Mouse (Mus musculus): Measurements from ENCODE around the gene Pgr. TPM values are rescaled to one million over a fixed set of nuclear protein-coding genes. Genes with fewer than 3 reads are reported as not detected.

Gene Pgr
- polyA plus RNA-seq, 1 experiment: 6.0 TPM

DNA sequence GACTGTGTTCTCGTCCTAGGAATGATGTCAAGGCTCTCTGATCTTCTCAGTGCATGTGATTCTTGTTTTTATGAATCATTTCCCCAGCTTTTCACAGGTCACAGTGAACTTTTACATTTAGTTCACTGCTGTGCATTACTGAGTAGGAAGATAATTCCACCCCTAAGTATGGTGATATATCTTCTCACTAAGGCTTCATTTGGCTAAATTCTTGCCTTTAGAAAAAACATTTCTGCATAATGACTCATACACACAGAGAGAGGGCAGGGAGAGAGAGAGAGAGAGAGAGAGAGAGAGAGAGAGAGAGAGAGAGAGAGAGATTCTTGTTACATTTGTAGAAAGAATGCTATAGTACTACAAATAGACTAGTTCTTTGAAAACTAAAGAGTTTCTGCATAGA lies 38.1 kb downstream of the Pgr start:
- no peak overlapping the region for H3K4me3 ChIP-seq (ENCODE audit: insufficient read depth, low read length)
- H3K4me1 ChIP-seq (ENCODE audit: control insufficient read depth, insufficient read depth, low read length): no peaks in the 10 kb centered on the region
- TF ChIP-seq CTCF (IDR thresholded peaks at IDR 0.05; ENCODE audit: extremely low read depth, insufficient read depth, low read length) (no peak), POLR2A (IDR thresholded peaks at IDR 0.05; ENCODE audit: extremely low read depth, insufficient read depth, low read length) (no peak)
- no peak overlapping the region for H3K27ac ChIP-seq (ENCODE audit: insufficient read depth, low read length)

DNA sequence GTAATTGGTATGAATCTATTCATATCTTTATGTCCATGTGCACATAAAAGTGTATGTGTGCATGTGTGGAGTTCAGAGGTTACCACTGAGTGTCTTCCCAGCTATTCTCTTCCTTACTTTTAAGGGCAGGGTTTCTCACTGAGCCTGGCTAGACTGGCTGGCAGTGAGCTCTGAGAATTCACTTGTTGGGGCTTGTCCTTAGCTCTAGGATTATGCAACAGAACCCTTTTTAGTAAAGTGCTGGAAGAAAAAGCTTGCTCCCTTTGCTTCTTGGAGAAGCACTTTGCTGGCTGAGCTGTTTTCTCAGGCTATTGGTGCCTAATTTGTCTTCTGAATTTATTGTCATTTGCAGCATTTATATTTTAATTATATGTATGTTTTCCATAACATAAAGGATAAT lies 53.7 kb downstream of the Pgr start:
- TF ChIP-seq CTCF (IDR thresholded peaks at IDR 0.05; ENCODE audit: extremely low read depth, insufficient read depth, low read length): no peak
- no peak for TF ChIP-seq POLR2A (IDR thresholded peaks at IDR 0.05; ENCODE audit: extremely low read depth, insufficient read depth, low read length)
- no peak overlapping the region for H3K4me3 ChIP-seq (ENCODE audit: insufficient read depth, low read length)
- no peak overlapping the region for H3K27ac ChIP-seq (ENCODE audit: insufficient read depth, low read length)
- H3K4me1 ChIP-seq (ENCODE audit: control insufficient read depth, insufficient read depth, low read length): no peaks in the 10 kb centered on the region

DNA sequence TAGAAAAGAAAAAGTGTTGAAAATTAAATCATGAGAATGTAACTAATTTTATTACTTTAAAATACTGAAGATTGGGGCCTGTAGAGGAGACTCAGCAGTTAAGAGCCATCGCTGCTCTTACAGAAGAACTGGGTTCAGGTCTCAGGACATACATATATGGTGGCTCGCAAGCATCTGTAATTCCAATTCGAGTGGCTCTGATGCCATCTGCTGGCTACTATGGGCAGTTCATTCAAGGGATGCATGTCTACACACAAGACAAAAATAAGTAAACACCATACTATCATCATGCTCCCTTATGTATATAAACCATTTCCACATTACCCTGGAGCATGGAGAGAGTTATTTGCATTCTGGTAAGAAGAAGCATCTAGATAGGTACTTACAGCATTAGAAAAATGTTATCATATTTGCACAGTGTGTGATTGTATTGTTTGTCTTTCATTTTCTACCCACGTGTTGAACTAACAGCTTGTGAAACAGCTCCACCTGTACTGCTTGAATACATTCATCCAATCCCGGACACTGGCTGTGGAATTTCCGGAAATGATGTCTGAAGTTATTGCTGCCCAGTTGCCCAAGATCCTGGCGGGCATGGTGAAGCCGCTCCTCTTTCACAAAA lies 65.0 kb downstream of the Pgr start:
- TF ChIP-seq POLR2A (IDR thresholded peaks at IDR 0.05; ENCODE audit: extremely low read depth, insufficient read depth, low read length) (no peak), CTCF (IDR thresholded peaks at IDR 0.05; ENCODE audit: extremely low read depth, insufficient read depth, low read length) (peak; percentile 61)
- H3K27ac ChIP-seq (ENCODE audit: insufficient read depth, low read length): no peak overlapping the region
- H3K4me1 ChIP-seq (ENCODE audit: control insufficient read depth, insufficient read depth, low read length): no peaks in the 10 kb centered on the region
- no peak overlapping the region for H3K4me3 ChIP-seq (ENCODE audit: insufficient read depth, low read length)

DNA sequence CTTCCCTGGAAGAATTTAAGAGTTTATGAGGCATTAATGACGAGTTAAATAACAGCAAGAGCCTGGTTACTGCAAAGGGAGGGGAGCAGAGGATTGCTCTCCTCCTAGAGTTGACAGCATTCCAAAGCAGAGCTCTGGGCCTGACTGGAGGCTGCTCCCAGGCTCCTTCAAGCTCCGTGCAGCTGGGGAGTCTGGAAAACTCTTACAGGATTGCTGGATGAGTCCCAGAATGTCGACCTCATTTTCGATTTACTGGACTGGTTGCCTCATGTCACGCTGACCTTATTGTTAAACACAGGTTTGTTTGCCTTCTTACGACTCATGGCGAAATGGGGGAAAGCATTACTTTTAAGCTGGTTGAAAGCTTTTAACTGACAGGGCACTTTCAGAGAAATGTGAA lies 70.6 kb downstream of the Pgr start:
- Histone ChIP-seq H3K27ac (ENCODE audit: insufficient read depth, low read length) (no peak overlapping the region), H3K4me3 (ENCODE audit: insufficient read depth, low read length) (no peak overlapping the region), H3K4me1 (ENCODE audit: control insufficient read depth, insufficient read depth, low read length) (no peaks in the 10 kb centered on the region)
- TF ChIP-seq CTCF (IDR thresholded peaks at IDR 0.05; ENCODE audit: extremely low read depth, insufficient read depth, low read length) (no peak), POLR2A (IDR thresholded peaks at IDR 0.05; ENCODE audit: extremely low read depth, insufficient read depth, low read length) (no peak)

DNA sequence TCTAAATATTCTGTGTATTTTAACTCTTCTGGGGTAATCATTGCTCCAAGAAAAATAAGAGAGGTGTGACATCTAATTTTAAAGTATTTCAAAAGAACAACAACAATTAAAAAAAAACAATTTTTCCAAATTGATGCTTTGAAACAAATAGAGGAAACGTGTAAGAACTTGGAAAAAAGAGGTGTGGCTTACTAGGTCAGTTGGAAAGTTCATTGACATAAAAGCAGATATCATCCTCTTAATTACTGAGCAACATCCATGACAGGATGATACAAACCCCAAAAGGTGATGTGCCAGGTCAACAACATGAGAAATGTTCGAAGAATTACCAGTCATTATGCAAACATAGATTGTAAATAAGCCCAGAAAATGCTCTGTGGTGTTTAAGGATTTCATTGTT lies 71.9 kb downstream of the Pgr start, which contains the start of gene Gm16485:
Gene Gm16485 (plus strand): TSS at position 301 of the 400 bp plus-strand sequence.
- Histone ChIP-seq H3K4me3 (ENCODE audit: insufficient read depth, low read length) (no peak within 1 kb of the TSS), H3K27ac (ENCODE audit: insufficient read depth, low read length) (no peak within 1 kb of the TSS), H3K4me1 (ENCODE audit: control insufficient read depth, insufficient read depth, low read length) (no peaks in the 10 kb centered on the region)
- TF ChIP-seq POLR2A (IDR thresholded peaks at IDR 0.05; ENCODE audit: extremely low read depth, insufficient read depth, low read length): no peak
- no peak for TF ChIP-seq CTCF (IDR thresholded peaks at IDR 0.05; ENCODE audit: extremely low read depth, insufficient read depth, low read length)

- H3K4me3 ChIP-seq (ENCODE audit: insufficient read depth, low read length): no peak overlapping the region
- H3K4me1 ChIP-seq (ENCODE audit: control insufficient read depth, insufficient read depth, low read length): no peaks in the 10 kb centered on the region; the same call in 1 of the 2 replicates
- H3K27ac ChIP-seq (ENCODE audit: insufficient read depth, low read length): no peak overlapping the region
- TF ChIP-seq CTCF (IDR thresholded peaks at IDR 0.05; ENCODE audit: extremely low read depth, insufficient read depth, low read length) (no peak), POLR2A (IDR thresholded peaks at IDR 0.05; ENCODE audit: extremely low read depth, insufficient read depth, low read length) (no peak)
These were observed 78.1 kb downstream of the Pgr start for GRCm38 (mm10) chr9:8977775-8978174.

DNA sequence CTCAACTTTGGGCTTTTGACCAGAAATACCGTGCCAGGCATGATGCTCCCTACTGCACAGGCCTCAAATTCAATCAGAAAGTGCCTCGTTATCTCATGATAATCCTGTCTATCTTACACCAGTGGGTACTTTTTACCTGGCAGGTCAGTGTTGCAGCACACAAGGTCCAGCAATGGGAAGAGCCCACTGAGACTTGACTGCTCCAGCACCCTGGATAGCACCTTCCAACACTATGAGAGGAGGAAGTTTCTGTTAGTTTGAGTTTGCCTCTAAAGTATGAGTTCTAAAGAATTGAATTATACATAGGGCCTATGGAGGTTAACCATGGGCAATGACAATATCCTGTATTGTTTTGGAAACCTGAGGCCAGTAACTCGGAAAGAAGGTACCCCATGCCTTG lies 82.7 kb downstream of the Pgr start:
- Histone ChIP-seq H3K4me1 (ENCODE audit: control insufficient read depth, insufficient read depth, low read length) (no peaks in the 10 kb centered on the region; the same call in 1 of the 2 replicates), H3K27ac (ENCODE audit: insufficient read depth, low read length) (no peak overlapping the region), H3K4me3 (ENCODE audit: insufficient read depth, low read length) (no peak overlapping the region)
- TF ChIP-seq CTCF (IDR thresholded peaks at IDR 0.05; ENCODE audit: extremely low read depth, insufficient read depth, low read length) (no peak), POLR2A (IDR thresholded peaks at IDR 0.05; ENCODE audit: extremely low read depth, insufficient read depth, low read length) (no peak)

DNA sequence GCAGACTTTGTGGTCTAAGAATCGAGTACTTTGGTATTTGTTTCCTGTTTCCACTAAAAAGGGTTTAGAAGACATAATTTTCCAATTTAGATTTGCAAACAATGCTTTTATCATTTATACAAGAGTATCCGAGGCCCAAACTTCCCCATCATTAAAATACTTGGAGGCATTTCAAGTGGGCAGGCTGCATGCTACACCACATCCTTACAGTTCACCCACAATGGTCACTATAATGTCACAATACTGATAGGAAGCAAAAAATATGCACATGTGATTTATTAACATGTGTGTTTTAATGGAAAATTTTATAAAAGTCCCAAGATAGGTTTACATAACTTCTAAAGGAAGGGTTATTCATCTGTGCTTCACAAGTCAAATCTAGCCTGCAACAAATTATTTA lies 96.9 kb downstream of the Pgr start:
- H3K4me3 ChIP-seq (ENCODE audit: insufficient read depth, low read length): no peak overlapping the region
- H3K27ac ChIP-seq (ENCODE audit: insufficient read depth, low read length): no peak overlapping the region
- no peaks in the 10 kb centered on the region for H3K4me1 ChIP-seq (ENCODE audit: control insufficient read depth, insufficient read depth, low read length)
- TF ChIP-seq POLR2A (IDR thresholded peaks at IDR 0.05; ENCODE audit: extremely low read depth, insufficient read depth, low read length): no peak
- no peak for TF ChIP-seq CTCF (IDR thresholded peaks at IDR 0.05; ENCODE audit: extremely low read depth, insufficient read depth, low read length)

GRCm38 (mm10) chr9:9001170-9001569 lies 101.5 kb downstream of the Pgr start:
- no peak overlapping the region for H3K27ac ChIP-seq (ENCODE audit: insufficient read depth, low read length)
- no peaks in the 10 kb centered on the region for H3K4me1 ChIP-seq (ENCODE audit: control insufficient read depth, insufficient read depth, low read length)
- TF ChIP-seq CTCF (IDR thresholded peaks at IDR 0.05; ENCODE audit: extremely low read depth, insufficient read depth, low read length): no peak
- TF ChIP-seq POLR2A (IDR thresholded peaks at IDR 0.05; ENCODE audit: extremely low read depth, insufficient read depth, low read length): no peak
- H3K4me3 ChIP-seq (ENCODE audit: insufficient read depth, low read length): no peak overlapping the region

DNA sequence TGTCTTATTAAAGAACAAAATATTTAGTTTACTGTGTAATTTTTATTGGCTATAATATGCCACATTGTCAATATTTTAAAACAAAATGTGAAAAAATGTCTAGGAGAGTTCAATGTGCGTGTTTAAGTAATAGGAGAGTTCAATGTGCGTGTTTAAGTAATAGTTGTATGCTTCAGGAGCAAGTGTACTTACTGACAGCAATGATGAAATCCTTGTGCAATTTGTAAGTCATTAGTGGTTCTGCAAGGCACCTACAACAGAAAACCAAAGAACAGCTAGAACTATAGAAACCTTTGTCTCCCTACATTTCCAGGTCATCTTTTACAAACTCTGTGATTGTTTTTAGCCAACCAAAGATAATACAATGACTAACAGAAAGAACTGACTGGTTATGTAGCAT lies 115.5 kb downstream of the Pgr start:
- Histone ChIP-seq H3K4me1 (ENCODE audit: control insufficient read depth, insufficient read depth, low read length) (no peaks in the 10 kb centered on the region), H3K4me3 (ENCODE audit: insufficient read depth, low read length) (no peak overlapping the region), H3K27ac (ENCODE audit: insufficient read depth, low read length) (no peak overlapping the region)
- TF ChIP-seq CTCF (IDR thresholded peaks at IDR 0.05; ENCODE audit: extremely low read depth, insufficient read depth, low read length): no peak
- TF ChIP-seq POLR2A (IDR thresholded peaks at IDR 0.05; ENCODE audit: extremely low read depth, insufficient read depth, low read length): no peak

Other genes starting within 250 kb of the Pgr start
- 9.6 and 9.7 TPM in 2 replicates for gene Gm16485, start 72.0 kb downstream of the Pgr start, polyA plus RNA-seq (2012; rRNA removed)